Mouse (Mus musculus) midbrain, embryonic 11.5 days (tissue): Measurements from ENCODE around the gene Epdr1. TPM values are rescaled to one million over a fixed set of nuclear protein-coding genes. Genes with fewer than 3 reads are reported as not detected.

Experiments used
- ATAC-seq: fragments of 200-750 bp; cut with Nextera tagmentation; 2 replicates; pipeline ENCODE4 v1.8.0; 2017; ENCODE audit warnings: moderate TSS enrichment, moderate library complexity; ENCODE audit not compliant: low FRiP score
- DNase-seq: peaks from one replicate; pipeline ENCODE4 v3.0.0; 2015; ENCODE audit warnings: low spot score; ENCODE audit errors: missing footprints
- H3K27ac ChIP-seq: fragments of 300-500 bp; sonication (generic); 2 replicates; pipeline ENCODE4 v1.5.1; 2014; ENCODE audit warnings: low read depth, low read length
- H3K27me3 ChIP-seq: fragments of 300-500 bp; sonication (generic); 2 replicates; pipeline ENCODE4 v1.6.1; 2014; ENCODE audit warnings: mild to moderate bottlenecking, low read length, moderate library complexity, mixed read lengths; ENCODE audit not compliant: control insufficient read depth, insufficient read depth
- H3K36me3 ChIP-seq: fragments of 300-500 bp; sonication (generic); 2 replicates; pipeline ENCODE4 v1.6.1; 2014; ENCODE audit warnings: mild to moderate bottlenecking, low read length, moderate library complexity, mixed read lengths; ENCODE audit not compliant: control insufficient read depth, insufficient read depth
- H3K4me1 ChIP-seq: fragments of 300-500 bp; sonication (generic); 2 replicates; pipeline ENCODE4 v1.6.1; 2014; ENCODE audit warnings: low read length; ENCODE audit not compliant: control insufficient read depth, insufficient read depth
- H3K4me2 ChIP-seq: fragments of 300-500 bp; sonication (generic); 2 replicates; pipeline ENCODE4 v1.6.1; 2014; ENCODE audit warnings: mild to moderate bottlenecking, moderate library complexity
- H3K4me3 ChIP-seq: fragments of 300-500 bp; sonication (generic); 2 replicates; pipeline ENCODE4 v1.5.1; 2014; ENCODE audit warnings: low read depth, low read length
- H3K9ac ChIP-seq: fragments of 300-500 bp; sonication (generic); 2 replicates; pipeline ENCODE4 v1.6.1; 2014; ENCODE audit warnings: low read length
- H3K9me3 ChIP-seq: fragments of 300-500 bp; sonication (generic); 2 replicates; pipeline ENCODE4 v1.6.1; 2016; ENCODE audit warnings: low read length; ENCODE audit not compliant: control insufficient read depth
- WGBS: fragments of 180-500 bp; shearing (Covaris S2); extraction: QIAGEN DNeasy Blood & Tissue Kit; methylation state at CpG from one replicate; pipeline ENCODE4 v1.1.7; 2014; 5-methylcytosine and 5-hydroxymethylcytosine counted together
- polyA plus RNA-seq: library from polyadenylated mRNA; unstranded; fragments of >200 nt; fragmentation: Nextera tagmentation; extraction: Ambion mirVana; gene quantifications from 2 replicates; pipeline ENCODE4 v1.2.1, GENCODE M21; 2014

Gene Epdr1
- 22.9 and 24.5 TPM in 2 replicates for polyA plus RNA-seq

DNA sequence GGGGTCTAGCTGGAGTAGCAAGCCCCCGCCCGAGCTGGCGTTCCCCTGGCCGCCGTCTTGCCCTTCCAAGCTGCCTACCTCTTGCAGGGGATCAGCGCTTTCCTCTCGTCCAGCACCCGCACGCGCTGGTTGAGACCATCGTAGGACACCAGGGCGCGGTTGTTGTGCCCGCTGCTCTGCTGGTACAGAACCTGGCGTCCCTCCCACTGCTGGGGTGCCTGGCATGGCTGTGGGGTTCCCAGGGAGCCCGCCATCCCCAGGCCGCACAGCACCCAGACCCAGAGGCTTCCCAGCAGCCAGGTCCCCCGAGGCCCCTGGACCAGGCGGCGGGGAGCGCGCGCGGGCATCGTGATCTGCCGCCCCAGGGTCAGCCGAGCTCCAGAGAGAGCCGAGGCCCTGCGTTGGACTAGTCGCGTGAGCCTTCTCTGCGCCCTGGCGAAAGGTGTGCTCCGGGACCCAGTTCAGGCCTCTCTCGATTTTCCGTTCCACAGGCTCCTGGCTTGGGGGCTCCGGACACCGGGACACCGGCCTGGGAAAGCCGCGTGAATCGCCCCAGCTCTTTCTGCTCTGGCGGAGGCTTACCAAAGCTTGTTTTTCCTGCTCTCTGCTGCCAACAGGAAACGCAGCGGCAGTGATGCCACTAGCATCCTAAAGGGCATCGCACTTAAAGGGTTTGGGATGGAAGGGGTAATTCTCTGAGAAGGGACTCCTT lies at the start of gene Epdr1:
Gene Epdr1 (minus strand): TSS at position 712 of the 712 bp plus-strand sequence.
- H3K4me3 ChIP-seq, result peak within 1 kb of the TSS; percentile 72
- no peaks in the 10 kb centered on the region for H3K9me3 ChIP-seq
- under 1% methylated on average over 45 of the region's 46 CpGs for WGBS
- H3K27ac ChIP-seq, result peak within 1 kb of the TSS; percentile 63
- peak within 1 kb of the TSS; percentile 88 for H3K4me2 ChIP-seq
- H3K27me3 ChIP-seq, result peaks cover 5% of the 10 kb centered on the region; the same call in 1 of the 2 replicates
- peak within 1 kb of the TSS; percentile 91 for H3K9ac ChIP-seq
- H3K36me3 ChIP-seq, result no peaks in the 10 kb centered on the region
- DNase-seq (peak; percentile 98), ATAC-seq (peak; percentile 82)
- H3K4me1 ChIP-seq, result peaks cover 21% of the 10 kb centered on the region

DNA sequence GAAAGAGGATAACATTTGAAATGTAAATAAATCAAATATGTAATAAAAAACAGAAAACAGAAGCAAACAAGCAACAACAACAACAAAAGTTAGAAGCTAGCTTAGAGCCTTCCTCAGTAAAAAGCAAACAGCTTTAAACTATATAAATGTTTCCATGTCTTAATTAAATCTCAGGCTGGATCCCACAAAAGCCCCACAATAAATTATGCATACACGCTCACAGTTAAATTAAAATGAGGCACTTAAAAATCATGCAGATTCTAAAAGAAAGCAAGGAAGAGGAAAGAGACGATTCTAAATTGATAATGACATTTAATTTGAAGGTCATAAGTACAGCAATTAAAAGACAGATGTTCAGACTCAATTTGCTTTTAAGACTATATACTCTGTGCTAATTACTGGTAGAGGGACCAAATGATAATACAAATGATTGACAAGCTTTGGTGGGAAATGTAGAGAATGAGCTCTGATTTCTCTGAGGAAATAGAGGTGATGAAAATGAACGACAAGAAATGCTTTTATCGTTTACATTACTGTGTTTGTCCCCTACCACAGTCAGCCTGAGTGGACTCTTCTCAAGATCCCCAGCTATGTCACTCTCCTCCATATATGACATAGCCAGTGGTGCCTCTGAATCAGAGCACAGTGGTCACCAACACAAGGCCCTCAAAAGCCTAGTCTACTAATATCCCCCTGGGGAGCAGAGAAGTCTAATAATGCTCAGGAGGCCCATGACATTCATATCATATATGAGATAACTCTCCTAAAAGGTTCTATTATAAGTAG lies 48.8 kb upstream of the Epdr1 start:
- Histone ChIP-seq H3K27ac (no peak overlapping the region), H3K4me1 (no peaks in the 10 kb centered on the region), H3K36me3 (no peaks in the 10 kb centered on the region), H3K4me2 (no peak overlapping the region), H3K9me3 (no peaks in the 10 kb centered on the region), H3K9ac (no peak overlapping the region), H3K4me3 (no peak overlapping the region), H3K27me3 (no peaks in the 10 kb centered on the region)
- WGBS, result 85% methylated on average over 4 of the region's 4 CpGs
- no peak for DNase-seq
- no peak for ATAC-seq

DNA sequence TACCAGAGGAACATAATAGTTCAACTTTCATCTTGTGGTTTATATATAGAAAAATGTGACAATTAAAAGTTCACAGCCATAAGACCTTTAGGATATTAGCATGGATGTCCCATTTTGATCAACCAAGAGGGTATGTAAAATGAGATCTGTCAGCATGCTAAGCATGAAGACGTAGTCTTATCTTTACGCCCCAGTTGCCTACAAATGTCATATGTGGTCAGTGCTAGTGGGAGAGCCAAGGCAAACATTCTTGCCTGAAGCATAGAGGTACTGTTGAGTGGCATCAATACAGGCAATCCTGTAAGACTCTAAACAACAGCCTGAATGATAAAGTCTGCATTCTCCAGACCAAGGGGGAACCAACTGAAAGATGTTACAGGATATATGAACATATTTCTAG lies 32.7 kb upstream of the Epdr1 start:
- Histone ChIP-seq H3K4me2 (no peak overlapping the region), H3K4me3 (no peak overlapping the region), H3K27me3 (no peaks in the 10 kb centered on the region), H3K9me3 (no peaks in the 10 kb centered on the region), H3K27ac (no peak overlapping the region), H3K4me1 (no peaks in the 10 kb centered on the region), H3K9ac (no peak overlapping the region), H3K36me3 (no peaks in the 10 kb centered on the region)
- no peak for DNase-seq
- 88% methylated on average over 2 of the region's 2 CpGs for WGBS
- no peak for ATAC-seq

DNA sequence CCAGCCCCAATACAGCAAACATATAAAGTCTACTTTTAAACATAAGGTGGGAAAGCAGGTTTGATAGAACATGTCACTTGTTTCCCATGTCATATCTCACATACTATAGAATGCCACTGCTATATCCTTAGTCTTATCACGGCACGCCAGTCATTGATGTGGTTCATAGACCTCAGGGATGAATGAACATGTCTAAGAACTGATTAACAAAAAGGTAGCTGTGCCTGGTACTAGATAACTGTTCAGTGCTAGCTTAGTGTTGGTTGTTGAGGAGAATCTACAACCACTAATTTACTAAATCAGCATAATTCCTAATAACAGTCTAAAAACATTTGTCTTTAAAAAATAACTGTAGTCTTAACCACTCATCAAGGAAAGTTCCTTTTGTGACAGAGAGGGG lies 30.1 kb upstream of the Epdr1 start:
- H3K4me2 ChIP-seq, result no peak overlapping the region
- no peak overlapping the region for H3K4me3 ChIP-seq
- no peaks in the 10 kb centered on the region for H3K9me3 ChIP-seq
- ATAC-seq (no peak), DNase-seq (no peak)
- no peak overlapping the region for H3K9ac ChIP-seq
- no peaks in the 10 kb centered on the region for H3K36me3 ChIP-seq
- no peaks in the 10 kb centered on the region for H3K27me3 ChIP-seq
- 88% methylated on average over 2 of the region's 2 CpGs for WGBS
- H3K4me1 ChIP-seq, result no peaks in the 10 kb centered on the region
- H3K27ac ChIP-seq, result no peak overlapping the region

GRCm38 (mm10) chr13:19644225-19644624 lies 24.5 kb upstream of the Epdr1 start:
- DNase-seq, result no peak

DNA sequence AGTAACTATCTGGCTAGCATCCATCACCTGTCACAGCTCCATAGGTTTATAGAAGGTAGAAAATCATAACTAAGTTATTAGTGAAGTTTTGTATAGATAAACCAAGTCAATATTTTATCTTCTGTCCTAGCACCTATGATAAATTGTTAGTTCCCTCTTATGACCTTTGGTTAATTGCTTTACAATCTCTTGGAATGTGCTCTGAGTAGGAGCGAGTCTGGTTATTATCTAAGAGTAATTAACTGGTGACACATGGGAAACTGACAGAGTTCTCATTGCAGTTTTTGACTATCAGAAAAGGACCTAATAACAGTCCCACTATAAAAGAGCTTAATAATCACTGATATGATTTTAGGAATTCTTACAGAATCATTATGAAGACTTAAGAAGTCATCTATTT lies 23.8 kb upstream of the Epdr1 start:
- 93% methylated on average over 1 of the region's 1 CpGs for WGBS
- Histone ChIP-seq H3K27me3 (no peaks in the 10 kb centered on the region), H3K4me1 (no peaks in the 10 kb centered on the region), H3K9me3 (no peaks in the 10 kb centered on the region), H3K9ac (no peak overlapping the region), H3K4me2 (no peak overlapping the region), H3K4me3 (no peak overlapping the region), H3K36me3 (no peaks in the 10 kb centered on the region), H3K27ac (no peak overlapping the region)
- no peak for ATAC-seq
- no peak for DNase-seq

More at GRCm38 (mm10) chr13:19644225-19644624, 24.5 kb upstream of the Epdr1 start:
- no peaks in the 10 kb centered on the region for H3K27me3 ChIP-seq
- H3K9ac ChIP-seq, result no peak overlapping the region
- no peak overlapping the region for H3K4me2 ChIP-seq
- no peak overlapping the region for H3K27ac ChIP-seq
- no peaks in the 10 kb centered on the region for H3K4me1 ChIP-seq
- no peaks in the 10 kb centered on the region for H3K9me3 ChIP-seq
- WGBS, result 80% methylated on average over 2 of the region's 2 CpGs
- no peak for ATAC-seq
- H3K36me3 ChIP-seq, result no peaks in the 10 kb centered on the region
- no peak overlapping the region for H3K4me3 ChIP-seq

GRCm38 (mm10) chr13:19640203-19640851 lies 20.6 kb upstream of the Epdr1 start:
- H3K9me3 ChIP-seq, result no peaks in the 10 kb centered on the region
- ATAC-seq, result no peak
- H3K9ac ChIP-seq, result no peak overlapping the region
- H3K27ac ChIP-seq, result no peak overlapping the region
- no peaks in the 10 kb centered on the region for H3K36me3 ChIP-seq
- no peaks in the 10 kb centered on the region for H3K27me3 ChIP-seq
- no peaks in the 10 kb centered on the region for H3K4me1 ChIP-seq
- WGBS, result 95% methylated on average over 2 of the region's 2 CpGs
- H3K4me3 ChIP-seq, result no peak overlapping the region
- no peak overlapping the region for H3K4me2 ChIP-seq
- DNase-seq, result no peak

- no peak for DNase-seq
- H3K4me2 ChIP-seq, result no peak overlapping the region
- no peak overlapping the region for H3K9ac ChIP-seq
- H3K9me3 ChIP-seq, result no peaks in the 10 kb centered on the region
- H3K4me3 ChIP-seq, result no peak overlapping the region
- 80% methylated on average over 4 of the region's 4 CpGs for WGBS
- no peaks in the 10 kb centered on the region for H3K36me3 ChIP-seq
- no peaks in the 10 kb centered on the region for H3K4me1 ChIP-seq
- no peaks in the 10 kb centered on the region for H3K27me3 ChIP-seq
- H3K27ac ChIP-seq, result no peak overlapping the region
- ATAC-seq, result no peak
These were observed 16.4 kb upstream of the Epdr1 start for GRCm38 (mm10) chr13:19636131-19636530.
